Mouse (Mus musculus) cortical plate, adult 2 months (tissue): ENCODE data around the gene Slc30a1.

Experiments used
- CTCF ChIP-seq: fragments of 200-500 bp; IDR thresholded peaks from 2 replicates; pipeline ENCODE4 v1.5.1; 2011; ENCODE audit warnings: mild to moderate bottlenecking, control low read depth, low read length; ENCODE audit not compliant: insufficient read depth; ENCODE audit errors: extremely low read depth
- POLR2A ChIP-seq: fragments of 200-500 bp; IDR thresholded peaks from 2 replicates; pipeline ENCODE4 v1.6.1; 2011; ENCODE audit warnings: mild to moderate bottlenecking, low read length, control low read depth; ENCODE audit not compliant: insufficient read depth; ENCODE audit errors: extremely low read depth

DNA sequence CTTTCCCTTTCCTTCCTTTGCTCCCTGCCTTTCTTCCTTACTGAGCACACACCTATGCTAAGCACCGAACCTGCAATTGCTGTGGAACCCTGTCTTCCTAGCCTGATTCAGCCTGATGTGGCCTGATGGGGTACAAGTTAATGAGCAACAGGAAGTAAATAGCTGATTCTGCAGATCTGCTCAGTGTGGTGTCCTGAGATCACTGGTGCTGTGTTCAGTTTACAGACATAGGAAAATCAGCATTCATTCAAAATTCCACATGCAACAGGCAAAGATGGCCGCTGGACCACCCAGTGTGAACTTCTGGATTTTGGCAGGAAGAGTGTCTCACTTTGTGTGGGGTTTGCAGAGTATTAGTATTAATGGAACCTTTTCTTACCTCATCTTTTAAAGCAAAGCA lies 12.8 kb downstream of the Slc30a1 start:
- TF ChIP-seq CTCF (no peak), POLR2A (no peak)
